Mouse (Mus musculus) T-helper 17 cell (primary cell): ENCODE results near the gene Hacd2.

Experiments used
- in situ Hi-C, 2 experiments: fragments of 300-600 bp; cut with MboI, MseI; formaldehyde crosslinking; loops; 1 replicate in 1 of 2; 2 replicates in 1 of 2; pipeline ENCODE4 v1.15.1; 2025; ENCODE audit warnings: high pct_unique_total_duplicates in 2 of 2

Gene Hacd2

DNA sequence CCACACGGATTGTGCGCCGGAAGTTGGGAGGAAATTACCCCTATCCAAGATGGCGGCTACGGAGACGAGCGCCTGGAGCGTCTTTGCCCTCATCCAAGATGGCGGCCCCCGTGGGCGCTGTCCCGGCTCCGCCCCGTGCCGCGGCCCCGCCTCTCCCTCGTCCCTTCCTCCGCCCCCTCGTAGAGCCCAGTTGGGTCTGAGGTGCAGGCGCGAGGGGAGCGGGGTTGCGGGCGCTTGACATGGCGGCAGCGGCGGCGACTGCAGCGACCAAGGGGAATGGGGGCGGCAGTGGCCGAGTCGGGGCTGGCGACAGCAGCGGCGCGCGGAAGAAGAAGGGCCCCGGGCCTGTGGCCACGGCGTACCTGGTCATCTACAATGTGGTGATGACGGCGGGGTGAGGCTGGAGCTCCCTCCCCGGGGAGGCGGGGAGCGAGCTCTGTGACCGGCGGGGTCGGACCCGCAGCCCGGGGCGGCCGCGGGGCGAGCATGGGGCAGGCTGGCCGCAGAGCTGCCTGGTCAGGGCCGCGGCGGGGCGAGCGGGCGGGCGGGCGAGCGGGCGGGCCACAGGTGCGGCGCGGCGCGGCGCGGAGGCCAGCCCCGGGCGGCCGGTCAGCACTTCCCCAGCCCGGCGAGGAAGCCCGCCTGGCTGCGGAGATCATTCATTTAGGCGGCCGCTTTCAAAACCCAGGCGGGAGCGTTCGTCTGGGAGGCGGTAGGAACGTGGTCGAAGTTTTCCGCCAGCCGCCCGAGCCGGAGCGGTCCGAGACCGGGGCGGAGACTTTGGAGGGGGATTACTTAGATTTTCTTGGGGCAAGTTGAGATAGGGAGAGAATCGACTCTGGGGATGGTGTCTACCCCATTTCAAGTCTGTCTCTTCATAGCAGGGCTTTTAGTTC, at the start of gene Hacd2:
Gene Hacd2 (plus strand): TSS at position 187 of the 896 bp plus-strand sequence.
- in situ Hi-C loops, result no loop called here

DNA sequence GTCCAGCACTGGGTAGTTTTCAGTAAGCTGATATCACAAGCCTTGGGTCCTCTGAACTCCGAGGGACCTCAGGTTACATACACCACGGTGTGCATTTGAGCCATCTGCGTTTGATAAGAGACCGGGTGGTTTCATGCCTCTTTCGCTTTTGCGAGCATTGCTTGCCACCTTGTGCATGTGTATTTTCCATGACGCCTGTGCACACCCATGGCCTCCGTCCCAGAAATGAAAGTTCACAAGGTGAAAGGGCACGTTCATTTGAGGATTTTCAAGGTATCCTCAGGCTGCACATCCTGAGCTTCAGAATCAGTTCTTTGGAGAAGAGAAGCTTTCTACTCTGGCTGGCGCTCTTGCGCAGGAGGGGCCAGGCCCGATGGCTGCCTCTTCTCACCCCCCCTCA, 49.8 kb upstream of the Hacd2 start:
- in situ Hi-C loops, result no loop called here

DNA sequence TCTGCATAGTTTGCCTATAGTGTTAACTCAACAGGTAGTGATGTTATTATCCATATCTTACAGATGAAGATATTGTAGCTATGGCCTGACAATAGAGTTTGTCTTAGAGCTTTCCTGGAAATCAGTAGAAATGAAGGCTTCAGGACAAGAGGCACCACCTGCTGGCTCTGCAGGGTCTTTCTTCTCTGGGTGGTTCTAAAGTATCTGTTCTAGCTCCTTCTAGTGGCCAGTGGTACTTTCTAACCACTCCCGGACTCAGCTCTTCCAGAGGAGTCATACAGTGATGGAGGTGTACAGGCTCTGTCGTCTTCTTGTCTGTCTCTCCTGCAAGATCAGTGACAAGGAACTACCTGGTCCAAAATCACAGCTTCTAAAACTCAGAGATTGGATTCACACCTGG, 46.7 kb upstream of the Hacd2 start:
- in situ Hi-C loops, result no loop called here

DNA sequence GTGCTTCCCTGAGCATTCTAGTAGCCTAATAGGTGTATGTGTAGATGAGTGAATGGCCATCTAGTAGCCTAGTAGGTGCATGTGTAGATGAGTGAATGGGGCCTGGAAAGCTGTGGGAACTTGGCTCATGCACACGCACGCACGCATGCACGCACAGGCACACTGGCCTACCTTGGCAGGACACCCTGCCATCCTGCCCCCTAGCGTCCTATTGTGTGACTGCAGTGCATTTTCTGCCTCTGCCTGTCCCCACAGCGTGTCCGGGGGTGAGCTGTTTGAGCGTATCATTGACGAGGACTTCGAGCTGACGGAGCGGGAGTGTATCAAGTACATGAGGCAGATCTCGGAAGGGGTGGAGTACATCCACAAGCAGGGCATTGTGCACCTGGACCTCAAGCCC, 45.6 kb upstream of the Hacd2 start:
- in situ Hi-C loops, result no loop called here

DNA sequence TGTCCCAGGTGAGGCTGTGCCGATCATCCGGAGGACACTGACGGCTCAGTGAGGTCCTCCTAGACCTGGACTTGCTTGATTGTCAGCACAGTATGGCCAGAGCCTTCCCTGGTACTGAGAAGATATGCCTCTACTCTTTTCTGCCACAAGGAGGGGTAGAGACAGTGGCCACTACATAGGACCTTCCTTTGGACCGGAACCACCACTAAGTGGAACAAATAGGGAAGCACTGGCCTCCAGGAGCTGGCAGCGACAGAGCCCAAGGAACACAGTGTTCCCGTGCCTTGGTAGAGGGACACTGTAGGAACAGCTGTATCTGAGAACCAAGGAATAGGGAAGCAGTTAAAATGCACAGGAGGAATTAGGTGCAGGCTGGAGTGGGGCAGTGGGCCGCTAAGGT, 44.2 kb upstream of the Hacd2 start:
- in situ Hi-C loops, result no loop called here

DNA sequence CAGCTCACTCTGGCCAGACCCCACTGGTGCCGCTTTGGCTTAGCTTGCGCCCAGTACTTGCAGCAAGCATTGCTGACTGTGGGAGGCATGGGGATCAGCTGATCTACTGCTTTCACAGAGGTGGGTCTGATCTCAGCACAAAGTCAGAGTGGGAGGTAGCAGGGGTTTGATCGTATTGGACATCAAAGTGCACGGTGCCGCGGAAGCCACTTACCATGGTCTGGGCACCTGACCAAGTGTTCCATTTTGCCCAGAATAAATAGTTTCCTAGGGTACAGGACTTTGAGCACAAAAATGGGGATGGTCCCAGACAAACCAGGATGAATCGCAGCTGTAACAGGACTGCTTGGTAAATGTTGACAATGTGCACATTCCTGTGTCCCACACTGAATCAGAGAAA, 41.2 kb upstream of the Hacd2 start:
- in situ Hi-C loops, result no loop called here

DNA sequence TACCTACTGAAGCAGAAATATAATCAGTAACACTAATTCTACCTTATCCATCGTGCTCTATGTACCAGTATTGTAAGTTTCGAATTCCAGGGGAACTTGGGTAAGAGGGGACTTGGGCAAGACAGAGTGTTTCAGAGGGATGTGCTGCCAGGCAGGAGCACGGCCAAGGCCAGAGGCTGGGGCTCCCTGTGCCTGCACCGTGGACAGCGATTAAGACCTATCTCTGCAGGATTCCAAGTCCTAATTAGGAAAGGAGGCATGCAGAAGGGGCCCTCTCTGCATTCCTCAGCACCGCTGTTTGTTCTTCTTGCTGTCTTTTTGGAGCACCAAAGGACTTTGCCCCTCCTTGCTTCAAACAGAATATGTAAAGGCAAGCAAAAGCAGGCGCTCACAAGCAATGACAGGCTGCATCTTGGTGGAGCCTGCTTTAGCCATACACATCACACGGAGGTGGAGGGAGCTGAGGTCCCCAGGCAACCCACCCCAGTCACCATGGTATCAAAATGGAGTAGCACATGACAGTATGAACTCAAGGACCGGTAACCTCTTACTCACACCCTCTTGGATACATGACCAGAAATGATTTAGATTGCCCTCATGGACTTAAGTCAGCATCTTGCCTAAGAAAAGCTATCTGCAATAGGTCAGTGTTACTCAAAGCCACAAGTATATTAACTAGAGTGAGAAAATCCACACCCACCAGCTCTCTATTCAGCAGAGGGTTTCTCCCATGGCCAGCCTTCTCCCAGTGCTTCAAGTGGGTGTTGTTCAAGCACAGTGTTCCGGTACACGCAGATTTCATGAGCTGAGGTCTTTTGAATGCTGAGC, 37.8 kb upstream of the Hacd2 start:
- in situ Hi-C loops, result no loop called here

DNA sequence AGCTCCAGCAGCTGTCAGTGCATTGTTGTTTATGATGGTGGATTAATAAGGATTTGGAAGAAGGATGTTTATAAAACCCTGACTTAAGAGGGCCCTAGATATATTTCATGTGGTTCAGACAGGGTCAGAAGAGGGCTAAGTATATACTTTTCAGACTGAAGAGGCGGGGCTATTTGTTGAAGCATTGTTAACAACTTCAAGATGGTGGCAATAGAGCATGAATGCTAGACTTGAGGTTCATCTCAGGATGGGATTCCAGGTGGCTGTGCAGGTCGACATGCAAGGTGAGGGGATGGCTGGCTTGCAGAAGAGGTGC, 37.2 kb upstream of the Hacd2 start:
- in situ Hi-C loops, result no loop called here

DNA sequence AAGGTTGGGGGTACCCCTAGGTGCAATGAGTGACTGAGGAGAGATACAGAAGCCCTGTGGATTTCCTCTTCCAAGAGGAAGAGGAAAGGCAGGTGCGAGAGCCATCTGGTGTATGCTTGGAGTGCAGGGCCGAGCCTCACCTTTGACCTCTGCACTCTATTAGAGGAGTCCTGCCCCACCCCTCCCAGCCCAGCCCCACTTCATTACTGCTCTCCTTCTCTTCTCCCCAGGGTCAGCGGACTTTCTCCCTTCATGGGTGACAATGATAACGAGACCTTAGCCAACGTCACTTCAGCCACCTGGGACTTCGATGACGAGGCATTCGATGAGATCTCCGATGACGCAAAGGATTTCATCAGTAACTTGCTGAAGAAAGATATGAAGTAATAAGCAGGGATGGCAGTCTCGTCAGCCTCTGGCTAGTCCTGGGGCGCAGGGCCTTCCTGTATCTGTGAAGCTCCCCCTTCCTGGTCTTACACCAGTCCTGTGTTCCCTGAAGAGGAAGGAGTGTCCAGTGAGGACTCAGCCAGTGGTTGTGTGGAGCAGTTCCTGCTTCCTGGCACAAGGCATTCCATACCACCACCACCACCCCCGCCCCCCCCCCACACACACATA, 35.9 kb upstream of the Hacd2 start:
- in situ Hi-C loops, result no loop called here

DNA sequence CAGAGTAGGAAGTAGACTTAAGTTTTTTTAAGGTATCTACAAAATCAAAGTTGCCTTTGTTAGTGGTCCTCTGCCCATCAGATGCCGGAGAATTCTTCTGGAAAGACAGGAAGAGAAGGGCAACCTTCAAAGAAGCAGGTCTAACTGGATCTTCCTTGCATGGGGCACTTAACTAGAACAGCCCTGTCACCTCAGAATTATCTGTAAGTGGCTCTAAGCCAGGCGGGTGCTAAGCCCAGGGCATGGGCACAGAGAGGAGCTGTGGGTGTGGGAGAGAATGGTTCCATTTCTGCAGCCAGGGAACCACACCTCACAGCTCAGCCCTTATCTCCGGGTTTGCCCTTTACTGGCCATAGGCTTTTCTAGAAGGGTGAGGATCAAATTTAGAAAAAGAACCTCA, 30.9 kb upstream of the Hacd2 start:
- in situ Hi-C loops, result no loop called here

DNA sequence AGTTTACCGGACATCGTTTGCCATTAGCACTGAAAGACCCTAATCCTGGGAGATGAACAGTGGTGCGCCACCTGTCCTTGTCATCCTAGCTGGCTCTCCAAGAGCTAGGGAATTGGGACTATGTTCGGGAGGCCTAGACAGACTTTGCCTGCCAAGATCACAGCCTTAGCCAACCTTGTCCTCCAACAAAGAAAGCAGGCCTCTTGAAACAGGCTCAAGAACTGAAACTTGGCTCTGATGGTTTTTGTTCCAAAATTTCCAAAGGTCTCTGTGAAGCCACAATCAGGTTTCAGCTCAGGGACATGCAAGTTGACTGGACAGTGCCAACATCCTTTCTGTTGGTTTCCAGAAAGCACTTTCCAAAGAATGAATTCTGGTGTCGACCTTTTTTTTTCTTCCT, 29.4 kb upstream of the Hacd2 start:
- in situ Hi-C loops, result no loop called here

DNA sequence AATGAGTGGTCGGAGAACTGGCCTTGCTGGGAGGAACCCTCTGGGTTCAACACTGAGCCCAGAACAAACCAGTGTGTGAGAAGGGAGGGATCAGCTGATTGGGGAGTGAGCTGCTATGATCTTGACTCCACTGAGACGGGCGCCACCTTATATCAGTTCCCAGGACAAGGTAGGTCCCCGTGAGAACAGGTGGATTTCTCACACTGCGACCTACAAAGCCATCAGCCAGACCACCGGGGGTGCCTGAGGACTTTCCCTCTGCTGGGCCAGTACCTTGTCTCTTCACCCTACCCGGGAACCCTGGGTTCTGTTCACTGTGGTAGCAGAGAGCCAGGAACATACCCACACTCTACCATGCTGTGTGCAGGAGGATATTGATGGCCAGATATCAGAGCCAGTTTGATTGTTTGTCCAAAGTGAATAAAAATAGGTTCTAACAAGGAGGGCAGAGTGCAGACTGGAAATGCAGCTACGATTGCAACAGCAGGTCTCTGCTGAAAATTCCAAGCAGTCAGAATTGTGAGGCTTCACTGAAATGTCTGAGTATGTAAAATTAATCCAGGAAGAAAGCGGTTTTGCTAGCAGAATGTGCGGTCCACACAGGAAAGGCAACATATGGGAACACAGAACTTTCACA, 28.4 kb upstream of the Hacd2 start:
- in situ Hi-C loops, result no loop called here

DNA sequence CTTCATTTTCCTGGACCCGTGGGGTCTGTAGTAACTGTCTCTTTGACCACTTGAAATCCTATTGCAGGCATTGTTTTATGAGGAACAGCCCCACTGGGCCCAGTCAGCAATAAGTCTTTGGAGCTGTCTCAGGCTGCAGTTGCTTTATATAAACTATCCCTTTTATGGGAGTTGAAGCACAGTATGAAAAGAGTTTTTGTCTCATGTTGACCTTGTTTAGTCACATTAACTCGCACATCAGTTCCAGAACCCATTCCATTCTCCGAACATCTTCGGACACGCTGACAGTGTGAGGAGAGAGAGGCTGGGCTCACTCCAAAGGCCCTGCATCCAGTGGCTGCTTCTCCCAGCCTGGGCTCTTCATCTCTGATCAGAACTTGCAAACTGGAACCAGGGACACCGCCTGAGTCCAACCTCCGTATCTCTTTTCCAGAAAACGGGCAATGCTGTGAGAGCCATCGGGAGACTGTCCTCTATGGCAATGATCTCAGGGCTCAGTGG, 27.5 kb upstream of the Hacd2 start:
- in situ Hi-C loops, result no loop called here

DNA sequence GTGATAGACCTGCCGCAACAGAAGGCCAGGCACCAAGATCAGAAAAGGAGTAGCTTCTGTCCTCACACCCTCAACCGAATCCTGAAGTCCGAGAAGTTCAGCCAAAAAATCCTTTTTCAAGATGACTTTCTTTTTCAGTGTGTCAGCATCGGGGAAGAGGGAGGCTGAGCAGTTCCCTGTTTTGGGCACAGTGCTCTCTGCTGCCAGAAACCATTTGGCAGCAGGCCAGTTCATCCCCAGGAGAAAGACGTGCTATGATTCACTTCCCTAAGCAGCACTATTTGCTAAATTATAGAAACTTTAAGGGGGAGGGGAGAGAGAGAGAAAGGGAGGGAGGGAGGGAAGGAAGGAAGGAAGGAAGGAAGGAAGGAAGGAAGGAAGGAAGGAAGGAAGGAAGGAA, 26.1 kb upstream of the Hacd2 start:
- in situ Hi-C loops, result no loop called here

DNA sequence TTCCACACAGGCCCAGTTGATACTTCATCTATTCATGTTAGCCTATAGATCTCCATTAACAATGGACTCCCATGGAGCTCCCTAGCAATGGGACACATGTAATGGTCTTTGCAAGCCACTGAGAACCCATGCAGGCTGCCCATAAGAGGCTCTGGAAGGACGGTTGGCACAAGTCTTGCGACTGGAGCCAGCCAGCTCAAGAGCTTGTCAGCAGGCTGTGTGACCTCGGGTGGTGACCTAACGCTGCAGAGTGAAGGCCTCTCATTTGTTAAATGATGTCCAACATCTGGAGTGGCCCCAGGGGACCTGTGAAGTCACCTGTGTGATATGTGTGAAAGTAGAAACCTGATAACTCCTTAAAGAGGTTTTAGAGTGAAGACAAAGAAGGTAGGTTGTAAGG, 25.2 kb upstream of the Hacd2 start:
- in situ Hi-C loops, result no loop called here

DNA sequence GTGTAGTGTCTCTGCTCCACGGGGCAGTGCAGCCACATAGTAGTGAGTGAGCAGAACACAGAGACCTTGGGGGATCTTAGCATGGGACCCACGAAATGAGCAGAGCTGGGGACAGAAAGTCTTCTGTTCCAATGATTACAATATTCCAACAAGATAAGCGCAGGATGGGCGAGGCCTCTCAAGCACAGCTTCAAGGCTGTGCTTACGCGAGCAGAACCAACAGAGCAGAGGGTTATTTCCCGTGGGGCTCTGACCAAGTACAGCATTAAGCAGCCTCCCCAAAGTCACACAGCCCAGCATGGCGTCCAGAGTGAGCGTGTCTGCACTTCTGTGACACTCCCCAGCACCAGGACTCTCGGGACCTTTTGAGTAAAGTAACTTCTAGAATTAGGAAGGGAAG, 24.7 kb upstream of the Hacd2 start:
- in situ Hi-C loops, result no loop called here

DNA sequence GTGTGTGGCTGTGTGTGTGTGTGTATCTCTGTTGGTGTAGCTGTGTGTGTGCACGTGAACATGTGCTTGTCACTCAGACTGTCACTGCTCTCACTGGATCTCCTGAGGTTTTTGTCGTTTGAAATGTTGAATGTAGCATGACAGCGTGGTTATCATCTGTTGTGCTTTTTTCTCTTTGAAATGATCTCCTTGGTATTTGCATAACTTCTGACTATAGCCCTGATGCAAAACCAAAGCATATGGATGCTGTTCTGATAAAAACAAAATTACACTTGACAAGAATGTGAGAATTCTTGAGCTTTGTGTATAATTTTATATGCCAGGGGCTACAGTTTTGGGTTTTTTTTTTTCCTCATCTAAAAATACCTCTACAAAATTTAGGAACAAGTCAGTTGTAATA, 23.2 kb upstream of the Hacd2 start:
- in situ Hi-C loops, result no loop called here

DNA sequence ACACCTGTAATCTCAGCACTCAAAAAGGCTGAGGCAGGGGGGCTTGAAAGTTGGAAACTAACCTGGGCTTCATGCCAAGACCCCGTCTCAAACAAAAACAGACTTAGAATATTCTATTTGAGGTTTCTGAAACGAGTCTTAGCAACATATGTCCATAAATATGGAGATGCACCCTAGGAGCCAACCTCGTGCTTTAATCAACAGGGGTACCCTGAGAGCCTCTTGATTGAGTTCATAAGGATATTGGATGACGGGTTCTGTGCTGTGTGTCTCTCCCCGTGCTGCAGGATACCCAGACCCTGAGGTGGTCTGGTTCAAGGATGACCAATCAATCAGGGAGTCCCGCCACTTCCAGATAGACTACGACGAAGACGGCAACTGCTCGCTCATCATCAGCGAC, 22.2 kb upstream of the Hacd2 start:
- in situ Hi-C loops, result no loop called here

DNA sequence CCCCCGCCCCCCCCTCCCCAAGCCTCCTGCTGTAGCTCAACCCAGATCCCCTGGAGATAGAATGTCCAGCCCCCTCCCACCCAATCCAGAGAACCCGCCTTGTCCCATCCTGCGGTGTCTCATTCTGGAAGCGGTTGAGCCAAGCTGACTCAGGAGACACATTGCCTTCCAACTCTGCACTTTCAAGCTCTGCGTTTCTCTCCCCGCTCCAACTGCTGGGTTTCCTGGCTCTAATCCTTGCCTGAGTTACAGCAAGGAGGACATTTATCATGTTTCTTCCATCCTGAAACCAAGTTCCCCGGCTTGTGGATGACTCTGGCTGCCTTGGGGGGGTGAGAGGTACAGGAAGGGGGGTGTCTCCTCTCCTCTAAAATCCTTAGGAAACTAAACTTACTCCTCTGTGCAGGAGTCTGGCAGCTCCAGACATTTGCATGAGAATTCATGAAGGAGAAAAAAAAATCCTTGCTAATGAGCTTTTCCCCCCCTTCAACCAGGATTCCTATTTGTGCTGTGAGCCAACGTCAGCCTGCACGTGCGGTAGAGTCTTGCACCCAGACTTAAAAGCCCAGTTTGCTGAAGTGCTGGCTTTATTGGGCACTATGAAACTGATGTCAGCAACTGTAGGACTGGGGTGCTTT, 21.2 kb upstream of the Hacd2 start:
- in situ Hi-C loops, result no loop called here

DNA sequence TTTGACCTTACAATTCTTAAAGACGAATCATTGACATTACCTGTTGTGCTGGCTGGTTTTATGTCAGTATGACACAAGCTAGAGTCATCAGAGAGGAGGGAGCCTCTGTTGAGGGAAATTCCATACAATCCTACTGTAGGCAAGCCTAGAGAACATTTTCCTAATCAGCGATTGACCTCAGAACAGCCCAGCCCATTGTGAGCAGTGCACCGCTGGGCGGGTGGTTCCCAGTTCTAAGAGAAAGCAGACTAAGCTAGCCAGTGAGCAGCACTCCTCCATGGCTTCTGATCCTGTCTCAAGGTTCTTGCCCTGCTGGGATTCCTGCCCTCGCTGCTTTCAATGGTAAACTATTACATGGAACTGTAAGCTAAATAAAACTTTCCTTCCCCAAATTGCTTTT, 17.9 kb upstream of the Hacd2 start:
- in situ Hi-C loops, result no loop called here

DNA sequence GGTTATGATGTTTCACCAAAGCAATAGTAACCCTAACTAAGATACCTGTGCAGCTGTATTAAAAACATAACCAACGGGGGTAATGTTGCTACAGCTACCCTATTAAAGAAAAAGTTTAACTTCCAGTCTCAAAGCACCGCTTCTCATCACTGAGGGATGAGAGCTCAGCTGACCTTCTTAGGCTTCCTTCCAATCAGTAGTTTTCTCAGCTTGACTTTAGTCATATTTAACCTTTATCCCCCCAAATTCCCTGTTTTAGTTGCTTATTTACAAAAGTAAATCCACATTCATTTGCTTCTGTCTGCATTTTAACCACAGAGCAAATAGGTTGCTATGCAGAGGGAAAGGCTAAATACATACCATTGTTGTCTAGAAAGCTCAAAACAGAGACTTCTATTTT, 17.5 kb upstream of the Hacd2 start:
- in situ Hi-C loops, result no loop called here

DNA sequence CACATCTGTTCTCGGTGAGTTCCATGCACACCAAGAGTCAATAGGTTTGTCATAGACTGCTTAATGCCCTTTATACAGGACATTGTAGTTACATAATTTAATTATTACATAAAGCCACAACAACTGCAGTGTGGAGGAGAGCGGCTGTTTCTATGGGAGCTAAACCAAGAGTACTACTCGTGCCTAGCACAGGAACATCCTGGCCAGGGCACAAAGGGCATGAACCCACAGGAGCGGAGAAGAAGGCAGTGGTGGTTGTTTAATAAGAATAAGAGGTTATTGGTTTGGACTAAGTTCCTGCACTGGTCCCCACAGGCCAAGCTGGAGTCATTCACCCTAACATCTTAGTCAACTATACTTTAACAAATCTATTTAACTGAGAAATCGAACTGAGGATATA, 16.0 kb upstream of the Hacd2 start:
- in situ Hi-C loops, result no loop called here
